Mouse (Mus musculus): ENCODE results near the gene Bfsp2. TPM values are rescaled to one million over a fixed set of nuclear protein-coding genes. Genes with fewer than 3 reads are reported as not detected.

Gene Bfsp2
- polyA plus RNA-seq, 1 experiment from 2014 or later: 2.6 TPM

GRCm38 (mm10) chr9:103502655-103503054, 22.4 kb upstream of the Bfsp2 start:
- Histone ChIP-seq H3K4me1 (peaks cover 26% of the 10 kb centered on the region), H3K27ac (no peak overlapping the region), H3K9me3 (no peaks in the 10 kb centered on the region), H3K36me3 (no peaks in the 10 kb centered on the region), H3K4me3 (no peak overlapping the region), H3K9ac (no peak overlapping the region), H3K27me3 (no peaks in the 10 kb centered on the region), H3K4me2 (no peak overlapping the region)
- WGBS: 85% methylated on average over 2 of the region's 2 CpGs
- ATAC-seq (ENCODE audit: insufficient number of reproducible peaks, insufficient read depth, low FRiP score, low TSS enrichment, low read depth): no peak

- 39% methylated on average over 14 of the region's 14 CpGs for WGBS
- Histone ChIP-seq H3K9ac (no peak overlapping the region), H3K4me3 (no peak overlapping the region), H3K27me3 (no peaks in the 10 kb centered on the region), H3K4me1 (peaks cover 22% of the 10 kb centered on the region), H3K9me3 (no peaks in the 10 kb centered on the region), H3K36me3 (no peaks in the 10 kb centered on the region), H3K27ac (no peak overlapping the region), H3K4me2 (no peak overlapping the region)
- no peak for ATAC-seq (ENCODE audit: insufficient number of reproducible peaks, insufficient read depth, low FRiP score, low TSS enrichment, low read depth)
These were observed 21.7 kb upstream of the Bfsp2 start for GRCm38 (mm10) chr9:103501861-103502364.

GRCm38 (mm10) chr9:103499366-103499765, 19.1 kb upstream of the Bfsp2 start:
- Histone ChIP-seq H3K4me1 (peaks cover 25% of the 10 kb centered on the region), H3K27me3 (no peaks in the 10 kb centered on the region), H3K4me2 (no peak overlapping the region), H3K36me3 (no peaks in the 10 kb centered on the region), H3K4me3 (no peak overlapping the region), H3K27ac (no peak overlapping the region), H3K9me3 (no peaks in the 10 kb centered on the region), H3K9ac (no peak overlapping the region)
- WGBS: 87% methylated on average over 18 of the region's 18 CpGs
- no peak for ATAC-seq (ENCODE audit: insufficient number of reproducible peaks, insufficient read depth, low FRiP score, low TSS enrichment, low read depth)

GRCm38 (mm10) chr9:103498699-103499098, 18.5 kb upstream of the Bfsp2 start:
- Histone ChIP-seq H3K9me3 (no peaks in the 10 kb centered on the region), H3K4me1 (peaks cover 28% of the 10 kb centered on the region), H3K4me3 (no peak overlapping the region), H3K27me3 (no peaks in the 10 kb centered on the region), H3K9ac (no peak overlapping the region), H3K27ac (no peak overlapping the region), H3K4me2 (no peak overlapping the region), H3K36me3 (no peaks in the 10 kb centered on the region)
- WGBS: 76% methylated on average over 8 of the region's 8 CpGs
- ATAC-seq (ENCODE audit: insufficient number of reproducible peaks, insufficient read depth, low FRiP score, low TSS enrichment, low read depth): no peak

- no peaks in the 10 kb centered on the region for H3K27me3 ChIP-seq
- ATAC-seq (ENCODE audit: insufficient number of reproducible peaks, insufficient read depth, low FRiP score, low TSS enrichment, low read depth): no peak
- peaks cover 10% of the 10 kb centered on the region for H3K4me1 ChIP-seq
- no peaks in the 10 kb centered on the region for H3K36me3 ChIP-seq
- H3K9me3 ChIP-seq: no peaks in the 10 kb centered on the region
- H3K9ac ChIP-seq: no peak overlapping the region
- H3K27ac ChIP-seq: no peak overlapping the region
- no peak overlapping the region for H3K4me3 ChIP-seq
- WGBS: 75% methylated on average over 11 of the region's 11 CpGs
- H3K4me2 ChIP-seq: no peak overlapping the region
These were observed 15.2 kb upstream of the Bfsp2 start for GRCm38 (mm10) chr9:103495391-103495790.

- Histone ChIP-seq H3K9me3 (no peaks in the 10 kb centered on the region), H3K9ac (no peak overlapping the region), H3K36me3 (no peaks in the 10 kb centered on the region), H3K4me1 (peaks cover 10% of the 10 kb centered on the region), H3K4me3 (no peak overlapping the region), H3K27ac (no peak overlapping the region), H3K27me3 (no peaks in the 10 kb centered on the region), H3K4me2 (no peak overlapping the region)
- peak; percentile 64; the same call in 1 of the 2 replicates for ATAC-seq (ENCODE audit: insufficient number of reproducible peaks, insufficient read depth, low FRiP score, low TSS enrichment, low read depth)
- 35% methylated on average over 7 of the region's 7 CpGs for WGBS
These were observed 14.3 kb upstream of the Bfsp2 start for GRCm38 (mm10) chr9:103494346-103495020.

- H3K27ac ChIP-seq: no peak overlapping the region
- H3K4me2 ChIP-seq: no peak overlapping the region
- H3K9ac ChIP-seq: no peak overlapping the region
- H3K9me3 ChIP-seq: no peaks in the 10 kb centered on the region
- H3K27me3 ChIP-seq: no peaks in the 10 kb centered on the region
- no peak for ATAC-seq (ENCODE audit: insufficient number of reproducible peaks, insufficient read depth, low FRiP score, low TSS enrichment, low read depth)
- peaks cover 12% of the 10 kb centered on the region for H3K4me1 ChIP-seq
- WGBS: 81% methylated on average over 8 of the region's 8 CpGs
- H3K4me3 ChIP-seq: no peak overlapping the region
- no peaks in the 10 kb centered on the region for H3K36me3 ChIP-seq
These were observed 11.8 kb upstream of the Bfsp2 start for GRCm38 (mm10) chr9:103491985-103492384.

GRCm38 (mm10) chr9:103490439-103490838, 10.2 kb upstream of the Bfsp2 start:
- Histone ChIP-seq H3K36me3 (no peaks in the 10 kb centered on the region), H3K9ac (no peak overlapping the region), H3K9me3 (no peaks in the 10 kb centered on the region), H3K4me2 (no peak overlapping the region), H3K27me3 (no peaks in the 10 kb centered on the region), H3K4me1 (peaks cover 27% of the 10 kb centered on the region), H3K4me3 (no peak overlapping the region), H3K27ac (no peak overlapping the region)
- ATAC-seq (ENCODE audit: insufficient number of reproducible peaks, insufficient read depth, low FRiP score, low TSS enrichment, low read depth): no peak
- 20% methylated on average over 2 of the region's 2 CpGs for WGBS

GRCm38 (mm10) chr9:103489883-103490282, 9.7 kb upstream of the Bfsp2 start:
- WGBS: 72% methylated on average over 4 of the region's 4 CpGs
- no peak for ATAC-seq (ENCODE audit: insufficient number of reproducible peaks, insufficient read depth, low FRiP score, low TSS enrichment, low read depth)

GRCm38 (mm10) chr9:103489096-103489495, 8.9 kb upstream of the Bfsp2 start:
- H3K4me3 ChIP-seq: no peak overlapping the region
- no peak for ATAC-seq (ENCODE audit: insufficient number of reproducible peaks, insufficient read depth, low FRiP score, low TSS enrichment, low read depth)
- WGBS: 48% methylated on average over 7 of the region's 7 CpGs
- H3K9ac ChIP-seq: 0 out of 2 replicates have a peak overlapping the region, but pooled peaks have one; percentile 11
- H3K4me2 ChIP-seq: no peak overlapping the region
- H3K27ac ChIP-seq: no peak overlapping the region
- peaks cover 25% of the 10 kb centered on the region for H3K4me1 ChIP-seq
- no peaks in the 10 kb centered on the region for H3K36me3 ChIP-seq
- no peaks in the 10 kb centered on the region for H3K27me3 ChIP-seq
- no peaks in the 10 kb centered on the region for H3K9me3 ChIP-seq

More at GRCm38 (mm10) chr9:103489883-103490282, 9.7 kb upstream of the Bfsp2 start:
- Histone ChIP-seq H3K9ac (no peak overlapping the region), H3K4me3 (no peak overlapping the region), H3K27me3 (no peaks in the 10 kb centered on the region), H3K4me2 (no peak overlapping the region), H3K36me3 (no peaks in the 10 kb centered on the region), H3K9me3 (no peaks in the 10 kb centered on the region), H3K4me1 (peaks cover 32% of the 10 kb centered on the region), H3K27ac (no peak overlapping the region)

GRCm38 (mm10) chr9:103486262-103486661, 6.0 kb upstream of the Bfsp2 start:
- peak overlapping the region; percentile 57; the same call in 1 of the 2 replicates for H3K27ac ChIP-seq
- H3K27me3 ChIP-seq: no peaks in the 10 kb centered on the region
- no peak overlapping the region for H3K4me2 ChIP-seq
- no peak for ATAC-seq (ENCODE audit: insufficient number of reproducible peaks, insufficient read depth, low FRiP score, low TSS enrichment, low read depth)
- H3K4me1 ChIP-seq: peaks cover 24% of the 10 kb centered on the region
- WGBS: 76% methylated on average over 6 of the region's 6 CpGs
- no peaks in the 10 kb centered on the region for H3K9me3 ChIP-seq
- H3K9ac ChIP-seq: no peak overlapping the region
- no peak overlapping the region for H3K4me3 ChIP-seq
- no peaks in the 10 kb centered on the region for H3K36me3 ChIP-seq

GRCm38 (mm10) chr9:103485606-103486005, 5.4 kb upstream of the Bfsp2 start:
- peaks cover 29% of the 10 kb centered on the region for H3K4me1 ChIP-seq
- peak overlapping the region; percentile 57 for H3K27ac ChIP-seq
- H3K4me2 ChIP-seq: no peak overlapping the region; the same call in 1 of the 2 replicates
- 10% methylated on average over 8 of the region's 8 CpGs for WGBS
- H3K27me3 ChIP-seq: no peaks in the 10 kb centered on the region
- H3K4me3 ChIP-seq: no peak overlapping the region
- H3K9ac ChIP-seq: 0 out of 2 replicates have a peak overlapping the region, but pooled peaks have one; percentile 27
- no peak for ATAC-seq (ENCODE audit: insufficient number of reproducible peaks, insufficient read depth, low FRiP score, low TSS enrichment, low read depth)
- H3K9me3 ChIP-seq: no peaks in the 10 kb centered on the region
- no peaks in the 10 kb centered on the region for H3K36me3 ChIP-seq

Data from embryonic facial prominence, embryonic 13.5 days (tissue).